Mouse (Mus musculus) limb, embryonic 11.5 days (tissue): ENCODE results near the gene Ankrd36. TPM values are rescaled to one million over a fixed set of nuclear protein-coding genes. Genes with fewer than 3 reads are reported as not detected.
"Not testable (repeated sequence)": the region's sequence is repeated elsewhere in the genome, so short reads cannot be mapped to it uniquely, and the experiment has no call there.

Source experiments
- ATAC-seq: fragments of 200-750 bp; cut with Nextera tagmentation; 2 replicates; pipeline ENCODE4 v1.8.0; 2017; ENCODE audit warnings: low read depth; ENCODE audit not compliant: insufficient number of reproducible peaks, low FRiP score, low TSS enrichment
- DNase-seq: peaks from one replicate; pipeline ENCODE4 v3.0.0-alpha.2; 2015; ENCODE audit warnings: low spot score
- H3K27ac ChIP-seq: fragments of 300-500 bp; sonication (generic); replicated peaks from 2 replicates; pipeline ENCODE4 v1.5.1; 2014; ENCODE audit warnings: low read depth, mild to moderate bottlenecking, low read length
- H3K27me3 ChIP-seq: fragments of 300-500 bp; sonication (generic); 2 replicates; pipeline ENCODE4 v1.6.1; 2014; ENCODE audit warnings: mild to moderate bottlenecking, low read length, mixed read lengths; ENCODE audit not compliant: control insufficient read depth, insufficient read depth
- H3K36me3 ChIP-seq: fragments of 300-500 bp; sonication (generic); 2 replicates; pipeline ENCODE4 v1.6.1; 2014; ENCODE audit warnings: mild to moderate bottlenecking, low read length, moderate library complexity, mixed read lengths; ENCODE audit not compliant: control insufficient read depth, insufficient read depth
- H3K4me1 ChIP-seq: fragments of 300-500 bp; sonication (generic); 2 replicates; pipeline ENCODE4 v1.6.1; 2014; ENCODE audit warnings: low read length, mixed read lengths; ENCODE audit not compliant: control insufficient read depth, insufficient read depth
- H3K4me2 ChIP-seq: fragments of 300-500 bp; sonication (generic); 2 replicates; pipeline ENCODE4 v1.6.1; 2014; ENCODE audit warnings: low read depth, mild to moderate bottlenecking, moderate library complexity; ENCODE audit not compliant: severe bottlenecking
- H3K4me3 ChIP-seq: fragments of 300-500 bp; sonication (generic); 2 replicates; pipeline ENCODE4 v1.5.1; 2014; ENCODE audit warnings: low read depth, low read length
- H3K9ac ChIP-seq: fragments of 300-500 bp; sonication (generic); 2 replicates; pipeline ENCODE4 v1.6.1; 2014; ENCODE audit warnings: mild to moderate bottlenecking, low read length
- H3K9me3 ChIP-seq: fragments of 300-500 bp; sonication (generic); 2 replicates; pipeline ENCODE4 v1.6.1; 2016; ENCODE audit warnings: low read length; ENCODE audit not compliant: control insufficient read depth
- WGBS: fragments of 180-500 bp; shearing (Covaris S2); extraction: QIAGEN DNeasy Blood & Tissue Kit; methylation state at CpG from one replicate; pipeline ENCODE4 v1.1.7; 2014; 5-methylcytosine and 5-hydroxymethylcytosine counted together
- polyA plus RNA-seq: library from polyadenylated mRNA; unstranded; fragments of >200 nt; fragmentation: Nextera tagmentation; extraction: Ambion mirVana; gene quantifications from 2 replicates; pipeline ENCODE4 v1.2.1, GENCODE M21; 2014

The Ankrd36 gene
- polyA plus RNA-seq, 1 experiment from 2014 or later: not detected

DNA sequence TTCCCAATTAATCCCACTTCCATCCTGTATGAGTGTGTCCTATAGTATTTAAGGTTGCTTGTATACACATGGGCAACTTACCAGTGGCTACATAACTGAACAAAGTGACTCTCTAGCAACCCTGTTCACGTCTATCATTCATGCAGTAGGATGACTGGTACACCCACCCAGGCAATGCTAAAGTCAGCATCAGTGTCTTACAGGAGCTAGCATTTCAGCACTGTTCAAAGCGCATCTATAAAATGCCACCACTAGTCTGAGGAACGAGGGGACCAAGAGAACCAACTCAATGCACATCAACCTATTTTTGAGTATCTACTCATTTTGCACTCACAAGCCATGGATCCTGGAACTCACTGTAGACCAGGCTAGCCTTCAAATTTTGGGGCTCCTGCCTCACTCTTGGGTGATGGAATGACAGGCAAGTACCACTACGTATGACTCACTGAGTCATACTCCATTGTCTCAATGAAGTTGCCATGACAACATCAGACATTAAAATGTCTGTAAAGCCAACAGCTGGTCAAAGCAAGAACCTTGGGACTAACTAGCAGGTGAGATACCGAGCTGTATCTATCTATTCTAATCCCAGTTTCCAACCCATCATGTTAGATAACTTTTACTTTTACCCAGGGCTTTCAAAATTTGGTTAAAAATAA lies 41.5 kb upstream of the Ankrd36 start:
- Histone ChIP-seq H3K4me3 (no peak overlapping the region), H3K27me3 (no peaks in the 10 kb centered on the region), H3K9ac (no peak overlapping the region), H3K27ac (no peak overlapping the region), H3K4me1 (no peaks in the 10 kb centered on the region; the same call in 1 of the 2 replicates), H3K4me2 (no peak overlapping the region), H3K36me3 (peaks cover 33% of the 10 kb centered on the region), H3K9me3 (no peaks in the 10 kb centered on the region)
- ATAC-seq: no peak
- DNase-seq: no peak
- 90% methylated on average over 5 of the region's 5 CpGs for WGBS

DNA sequence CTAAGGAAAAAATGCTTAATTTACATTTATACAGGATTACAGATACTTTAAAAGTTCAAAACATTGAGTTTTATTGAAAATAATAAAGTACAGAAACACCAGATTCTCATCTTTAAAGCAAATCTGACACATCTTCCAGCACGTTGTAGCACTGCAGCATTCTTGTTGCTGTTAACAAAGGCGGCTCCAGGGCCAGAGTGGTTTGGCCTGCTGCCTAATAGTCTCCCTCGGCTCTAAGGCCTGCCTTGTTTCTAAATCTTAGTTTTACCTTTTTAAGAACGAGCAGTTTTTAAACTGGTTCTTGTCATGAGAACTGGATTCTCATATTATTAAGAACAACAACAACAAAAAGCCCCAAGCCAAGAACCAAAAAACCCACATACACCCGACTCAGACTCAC lies 40.6 kb upstream of the Ankrd36 start:
- Histone ChIP-seq H3K36me3 (peaks cover 35% of the 10 kb centered on the region), H3K27ac (no peak overlapping the region), H3K4me2 (no peak overlapping the region), H3K27me3 (no peaks in the 10 kb centered on the region), H3K9me3 (no peaks in the 10 kb centered on the region), H3K4me3 (no peak overlapping the region), H3K9ac (no peak overlapping the region), H3K4me1 (no peaks in the 10 kb centered on the region)
- no peak for ATAC-seq
- 83% methylated on average over 5 of the region's 5 CpGs for WGBS
- no peak for DNase-seq

- peaks cover 30% of the 10 kb centered on the region for H3K36me3 ChIP-seq
- H3K4me2 ChIP-seq: no peak overlapping the region
- no peak for DNase-seq
- no peaks in the 10 kb centered on the region for H3K4me1 ChIP-seq
- H3K27me3 ChIP-seq: no peaks in the 10 kb centered on the region
- no peak overlapping the region for H3K27ac ChIP-seq
- no peak for ATAC-seq
- no peak overlapping the region for H3K4me3 ChIP-seq
- 87% methylated on average over 5 of the region's 5 CpGs for WGBS
- no peaks in the 10 kb centered on the region for H3K9me3 ChIP-seq
- no peak overlapping the region for H3K9ac ChIP-seq
Measured at GRCm38 (mm10) chr11:5530172-5530571, 39.3 kb upstream of the Ankrd36 start.

GRCm38 (mm10) chr11:5530717-5531116 lies 38.8 kb upstream of the Ankrd36 start:
- H3K4me1 ChIP-seq: no peaks in the 10 kb centered on the region
- H3K27me3 ChIP-seq: no peaks in the 10 kb centered on the region
- DNase-seq (no peak), ATAC-seq (no peak)
- H3K9me3 ChIP-seq: no peaks in the 10 kb centered on the region
- no peak overlapping the region for H3K4me3 ChIP-seq
- H3K9ac ChIP-seq: no peak overlapping the region
- no peak overlapping the region for H3K4me2 ChIP-seq
- 81% methylated on average over 6 of the region's 6 CpGs for WGBS
- H3K27ac ChIP-seq: no peak overlapping the region
- peaks cover 29% of the 10 kb centered on the region for H3K36me3 ChIP-seq

DNA sequence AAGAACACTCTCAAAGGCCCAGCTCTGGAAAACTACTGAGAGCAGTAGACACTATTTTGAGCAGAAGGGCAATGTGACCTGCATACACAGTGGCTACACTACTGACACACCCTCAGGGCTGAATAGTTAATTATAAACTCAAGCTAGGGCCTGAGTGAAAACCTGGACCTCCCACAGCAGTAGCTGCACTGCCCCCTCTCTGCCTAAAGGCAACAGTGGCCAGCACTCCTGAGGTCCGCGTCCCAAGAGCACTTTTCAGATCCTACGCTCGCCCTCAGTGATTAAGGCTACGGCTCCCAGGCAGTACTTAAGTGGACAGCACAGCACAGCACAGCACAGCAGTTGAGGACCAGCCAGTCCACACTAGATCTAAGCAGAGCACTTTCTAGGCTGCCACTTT lies 36.4 kb upstream of the Ankrd36 start:
- Histone ChIP-seq H3K4me3 (no peak overlapping the region), H3K27ac (no peak overlapping the region), H3K9ac (no peak overlapping the region), H3K36me3 (peaks cover 27% of the 10 kb centered on the region), H3K27me3 (no peaks in the 10 kb centered on the region), H3K4me1 (no peaks in the 10 kb centered on the region), H3K4me2 (no peak overlapping the region), H3K9me3 (no peaks in the 10 kb centered on the region)
- ATAC-seq (no peak), DNase-seq (no peak)
- 88% methylated on average over 5 of the region's 5 CpGs for WGBS

- not testable (repeated sequence) for H3K9ac ChIP-seq, H3K4me3 ChIP-seq, DNase-seq, ATAC-seq, H3K27me3 ChIP-seq, H3K4me1 ChIP-seq, H3K4me2 ChIP-seq, H3K27ac ChIP-seq, H3K9me3 ChIP-seq
- H3K36me3 ChIP-seq: peaks cover 15% of the 10 kb centered on the region; the same call in 1 of the 2 replicates
- WGBS: 87% methylated on average over 4 of the region's 4 CpGs
Measured at GRCm38 (mm10) chr11:5537454-5537853, 32.0 kb upstream of the Ankrd36 start.

DNA sequence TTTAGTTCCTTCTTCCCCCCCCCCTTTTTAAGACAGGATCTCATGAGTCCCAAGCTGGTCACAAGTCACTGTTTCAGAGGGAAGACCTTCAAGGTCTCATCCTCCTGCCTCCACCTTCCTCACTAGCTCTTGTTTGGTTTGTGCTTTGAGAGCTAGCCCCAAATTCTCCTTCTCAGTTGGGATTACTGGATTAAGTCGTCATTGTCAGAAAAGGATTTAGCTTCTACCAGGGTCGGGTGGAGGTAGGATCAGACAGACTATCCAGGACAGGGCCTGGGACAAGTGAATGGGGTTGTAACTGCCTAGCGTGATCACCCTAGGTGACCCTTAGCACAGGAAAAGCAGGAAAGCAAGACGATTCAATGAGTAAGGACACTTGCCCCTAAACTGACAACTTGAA lies 29.2 kb upstream of the Ankrd36 start:
- peaks cover 7% of the 10 kb centered on the region; the same call in 1 of the 2 replicates for H3K4me1 ChIP-seq
- H3K9me3 ChIP-seq: no peaks in the 10 kb centered on the region
- ATAC-seq (no peak), DNase-seq (no peak)
- peaks cover 3% of the 10 kb centered on the region; the same call in 1 of the 2 replicates for H3K36me3 ChIP-seq
- WGBS: 66% methylated on average over 4 of the region's 4 CpGs
- no peak overlapping the region for H3K9ac ChIP-seq
- H3K27ac ChIP-seq: no peak overlapping the region
- H3K27me3 ChIP-seq: no peaks in the 10 kb centered on the region
- H3K4me2 ChIP-seq: peak overlapping the region; percentile 60
- H3K4me3 ChIP-seq: peak overlapping the region; percentile 75

DNA sequence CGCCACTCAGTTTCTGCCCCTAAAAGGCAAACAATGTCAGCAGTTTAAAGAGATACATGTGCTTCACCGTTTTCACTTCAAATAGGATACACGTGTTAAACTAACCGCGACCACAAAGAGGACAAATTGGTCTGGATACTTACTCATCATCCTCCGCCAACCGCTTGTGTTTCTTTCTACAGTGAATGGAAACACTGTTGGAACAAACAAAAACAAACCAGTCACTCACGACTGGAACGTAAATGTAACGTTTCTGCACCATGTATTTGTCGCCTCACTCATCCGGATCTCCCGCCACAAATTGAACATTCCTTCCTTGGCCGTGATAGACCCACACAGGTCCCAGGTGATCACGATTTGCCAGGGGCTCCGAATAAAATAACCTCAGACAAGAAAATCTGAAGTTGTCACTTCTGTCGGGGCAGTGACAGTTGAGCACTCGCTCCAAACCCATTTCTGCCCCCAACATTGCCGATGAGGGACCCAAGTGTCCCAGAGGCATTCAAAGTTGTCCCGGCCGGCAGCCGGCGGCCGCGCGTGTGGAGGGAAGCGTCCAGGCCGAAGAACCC lies 28.2 kb upstream of the Ankrd36 start:
- 2% methylated on average over 28 of the region's 28 CpGs for WGBS
- ATAC-seq: no peak
- H3K9me3 ChIP-seq: no peaks in the 10 kb centered on the region
- peak overlapping the region; percentile 60 for H3K4me2 ChIP-seq
- H3K4me3 ChIP-seq: peak overlapping the region; percentile 75
- H3K9ac ChIP-seq: peak overlapping the region; percentile 96
- peak overlapping the region; percentile 78; the same call in 1 of the 2 replicates for H3K27ac ChIP-seq
- no peaks in the 10 kb centered on the region for H3K27me3 ChIP-seq
- peak; percentile 62 for DNase-seq
- peaks cover 7% of the 10 kb centered on the region; the same call in 1 of the 2 replicates for H3K4me1 ChIP-seq
- H3K36me3 ChIP-seq: peaks cover 3% of the 10 kb centered on the region; the same call in 1 of the 2 replicates
